Mouse (Mus musculus) left cerebral cortex, postnatal 25 days (tissue): Measurements from ENCODE around the gene Snapin. TPM values are rescaled to one million over a fixed set of nuclear protein-coding genes. Genes with fewer than 3 reads are reported as not detected.

Experiments used
- DNase-seq, 2 experiments: peaks; one replicate each; pipeline ENCODE4 v3.0.0; 2022; ENCODE audit warnings: low spot score in 2 of 2, mixed read lengths in 1 of 2
- intact Hi-C: fragments of 180-260 bp; cut with DNase I; formaldehyde crosslinking; loops from one replicate; pipeline ENCODE4 v1.15.1; 2025
- total RNA-seq, 2 experiments: library from RNA; stranded (reverse); gene quantifications; 2 replicates each; pipeline ENCODE4 v1.2.3; 2021

Snapin gene
- 10 to 100 TPM; 46.6 to 52.8 TPM for total RNA-seq

DNA sequence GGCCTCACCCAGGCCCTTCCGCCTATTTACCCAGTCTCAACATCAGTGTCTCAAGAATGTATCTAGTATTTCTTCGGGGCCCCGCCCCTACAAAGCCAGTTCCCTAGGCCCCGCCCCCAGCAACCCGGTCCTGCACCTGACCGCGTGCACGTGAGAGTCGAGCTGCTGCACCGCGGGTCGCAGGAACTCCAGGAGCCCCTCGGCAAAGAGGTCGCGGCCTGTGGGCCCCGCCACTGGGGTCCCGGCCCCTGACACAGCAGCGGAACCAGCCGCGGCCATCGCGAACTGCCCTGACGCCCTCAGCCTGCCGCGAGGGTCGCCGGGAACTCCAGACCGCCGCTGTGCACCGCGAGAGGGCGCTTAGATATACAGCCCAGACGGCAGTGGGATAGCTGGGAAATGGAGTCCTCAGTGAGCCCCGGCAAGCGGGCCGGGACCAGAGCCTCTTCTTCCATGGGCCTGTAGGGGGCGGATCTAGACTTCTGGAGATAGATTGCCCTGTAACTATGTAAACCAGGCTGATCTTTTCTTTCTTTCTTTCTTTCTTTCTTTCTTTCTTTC, at the start of gene Snapin:
Gene Snapin, minus strand, starts transcription at position 338 of the 561 bp plus-strand sequence.
- intact Hi-C loops: loop anchor here (1.0 to 2.0 kb wide), 4 partner anchors 19 to 218 kb away; partner anchors contain the start of gene Chtop

GRCm38 (mm10) chr3:90537905-90538296, 47.1 kb upstream of the Snapin start:
- no peak for DNase-seq
- intact Hi-C loops: no loop called here

More for the DNA sequence above, at the start of gene Snapin:
- DNase-seq: peak; percentile 95 to 96

GRCm38 (mm10) chr3:90537141-90537904, 46.5 kb upstream of the Snapin start, which contains the start of gene S100a16:
TSS of gene S100a16 (plus strand) at chr3:90537254.
- intact Hi-C loops: no loop called here
- DNase-seq: peak in 1 of 2 experiments; percentile 43

DNA sequence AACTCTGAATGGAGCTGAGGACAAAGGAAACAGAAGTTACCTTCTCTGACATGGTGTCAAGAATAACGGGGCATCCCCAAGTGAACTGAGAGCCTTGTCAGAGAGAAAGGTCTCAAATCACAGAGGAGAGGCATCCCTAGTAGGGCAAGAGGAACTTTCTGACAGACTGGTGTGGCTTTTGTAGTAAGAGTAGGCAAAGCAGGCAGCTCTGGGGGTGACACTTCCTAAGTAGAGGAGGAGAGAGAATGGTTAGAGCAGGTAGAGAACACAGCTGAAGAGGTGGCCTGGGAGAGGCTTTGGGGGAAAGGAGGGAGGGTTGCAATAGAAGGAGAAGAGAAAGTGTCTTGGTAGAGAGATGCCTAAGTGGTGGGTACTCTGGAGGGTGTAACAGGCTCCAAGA, 44.6 kb upstream of the Snapin start:
- no peak for DNase-seq

DNA sequence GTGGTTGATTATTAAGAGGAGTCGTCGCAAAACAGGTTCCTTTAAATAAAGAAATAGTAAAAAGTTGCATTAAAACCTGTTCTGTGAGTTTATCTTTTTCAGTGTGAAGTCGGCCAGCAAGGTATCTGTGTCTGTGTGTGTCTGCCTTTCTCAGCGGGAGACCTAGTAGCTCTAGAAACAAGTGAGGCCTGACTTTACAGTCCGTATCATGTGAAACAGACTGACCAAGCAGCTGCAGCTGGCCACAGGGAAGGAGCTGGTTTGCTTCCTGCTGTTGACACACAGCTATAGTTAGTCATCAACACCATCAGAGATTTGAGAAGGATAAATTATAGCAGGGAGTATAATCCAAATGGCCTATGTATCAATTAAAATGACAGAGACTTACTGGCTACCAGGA, 40.9 kb upstream of the Snapin start:
- intact Hi-C loops: no loop called here
- no peak for DNase-seq

More for the DNA sequence above, 44.6 kb upstream of the Snapin start:
- intact Hi-C loops: no loop called here

- DNase-seq: no peak
- intact Hi-C loops: loop anchor here (5.0 kb wide), 1 partner anchor 55 kb away; no protein-coding TSS in a partner anchor
Measured at GRCm38 (mm10) chr3:90527291-90527873, 36.5 kb upstream of the Snapin start.

GRCm38 (mm10) chr3:90526580-90526979, 35.7 kb upstream of the Snapin start, which contains the start of gene S100a14:
TSS of gene S100a14 (plus strand) at chr3:90526856.
- no peak for DNase-seq
- intact Hi-C loops: loop anchor here (5.0 kb wide), 1 partner anchor 56 kb away; no protein-coding TSS in a partner anchor

DNA sequence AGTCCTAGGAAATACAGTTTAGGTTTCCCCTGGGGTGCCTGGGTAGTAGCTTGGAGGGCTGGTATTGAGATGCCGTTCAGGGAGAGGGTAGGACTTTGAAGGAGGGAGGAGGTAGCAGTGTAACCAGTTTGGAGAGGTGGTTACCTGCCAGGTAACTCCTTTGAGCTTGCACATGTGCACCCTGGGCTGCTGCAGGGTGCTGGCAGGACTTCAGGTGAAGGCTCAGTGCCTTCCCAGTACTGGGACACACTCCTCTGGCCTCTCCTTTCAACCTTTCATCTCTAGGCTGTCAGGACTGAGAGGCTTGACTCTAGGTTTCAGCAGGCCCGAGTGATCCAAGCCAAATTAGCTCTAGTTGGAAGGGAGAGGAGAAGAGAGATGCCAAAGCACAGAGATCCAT, 35.2 kb upstream of the Snapin start:
- intact Hi-C loops: loop anchor here (5.0 kb wide), 1 partner anchor 56 kb away; no protein-coding TSS in a partner anchor
- DNase-seq: no peak

DNA sequence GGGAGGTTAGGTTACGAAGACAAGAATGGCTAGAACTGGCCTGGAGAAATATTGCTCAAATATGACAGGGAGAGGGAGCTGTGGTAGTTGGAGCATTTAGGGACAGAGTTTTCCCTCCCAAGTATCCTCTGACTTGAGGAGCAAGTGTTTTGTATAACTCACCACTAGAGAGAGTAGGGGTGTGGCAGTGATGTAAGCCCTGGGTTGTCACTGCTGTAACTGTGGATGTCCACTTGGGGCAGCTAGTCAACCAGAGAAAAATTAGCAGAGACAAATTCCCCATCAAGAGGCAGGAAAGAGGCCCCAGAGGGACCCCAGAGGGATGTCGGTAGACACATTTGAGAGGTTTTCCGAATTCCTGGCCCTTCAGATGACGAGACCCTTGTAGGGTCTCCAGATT, 34.6 kb upstream of the Snapin start:
- DNase-seq: peak; percentile 45 to 72

DNA sequence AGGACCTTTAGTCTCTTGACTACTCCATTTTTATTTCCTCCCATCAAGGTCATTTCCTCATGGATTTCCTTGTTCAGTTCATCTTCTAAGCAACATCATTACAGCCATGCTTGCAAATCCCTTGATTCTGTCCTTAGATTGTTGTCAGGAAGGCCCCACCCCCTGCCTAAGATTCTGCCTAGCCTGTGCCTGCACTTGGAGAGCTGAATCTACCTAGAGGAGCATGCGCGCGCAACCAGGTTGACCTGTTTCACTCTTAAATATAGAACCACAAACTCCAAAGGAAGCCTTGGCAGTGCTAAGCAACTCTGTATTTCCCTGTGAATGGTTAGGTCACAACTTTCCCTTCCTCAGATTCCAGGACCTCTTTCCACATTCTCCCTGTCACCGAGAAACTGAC, 26.9 kb upstream of the Snapin start:
- intact Hi-C loops: no loop called here
- no peak for DNase-seq

More for the DNA sequence above, 34.6 kb upstream of the Snapin start:
- intact Hi-C loops: loop anchor here (2.0 to 5.0 kb wide), 2 partner anchors 57 to 89 kb away; no protein-coding TSS in a partner anchor

DNA sequence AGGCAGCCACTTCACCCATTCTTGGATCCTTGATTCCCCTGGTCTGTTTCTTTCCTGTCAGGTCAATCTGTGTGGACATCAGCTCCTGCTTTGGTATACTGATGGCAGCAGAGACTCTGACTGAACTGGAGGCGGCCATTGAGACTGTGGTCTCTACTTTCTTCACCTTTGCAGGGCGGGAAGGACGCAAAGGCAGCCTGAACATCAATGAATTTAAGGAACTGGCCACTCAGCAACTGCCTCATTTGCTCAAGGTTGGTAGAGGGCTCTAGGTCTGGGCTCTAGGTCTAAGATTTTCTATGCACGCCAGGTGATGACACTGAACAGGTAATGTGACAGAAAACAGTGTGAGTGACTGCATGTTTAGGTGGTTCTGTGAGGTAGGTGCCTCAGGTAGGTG, 25.0 kb upstream of the Snapin start:
- DNase-seq: no peak
- intact Hi-C loops: no loop called here

GRCm38 (mm10) chr3:90515242-90515641, 24.4 kb upstream of the Snapin start:
- DNase-seq: no peak
- intact Hi-C loops: no loop called here

GRCm38 (mm10) chr3:90514691-90515090, 23.9 kb upstream of the Snapin start:
- DNase-seq: peak in 1 of 2 experiments; percentile 55
- intact Hi-C loops: loop anchor here (5.0 kb wide), 2 partner anchors 73 to 98 kb away; partner anchors contain the start of gene S100a6

DNA sequence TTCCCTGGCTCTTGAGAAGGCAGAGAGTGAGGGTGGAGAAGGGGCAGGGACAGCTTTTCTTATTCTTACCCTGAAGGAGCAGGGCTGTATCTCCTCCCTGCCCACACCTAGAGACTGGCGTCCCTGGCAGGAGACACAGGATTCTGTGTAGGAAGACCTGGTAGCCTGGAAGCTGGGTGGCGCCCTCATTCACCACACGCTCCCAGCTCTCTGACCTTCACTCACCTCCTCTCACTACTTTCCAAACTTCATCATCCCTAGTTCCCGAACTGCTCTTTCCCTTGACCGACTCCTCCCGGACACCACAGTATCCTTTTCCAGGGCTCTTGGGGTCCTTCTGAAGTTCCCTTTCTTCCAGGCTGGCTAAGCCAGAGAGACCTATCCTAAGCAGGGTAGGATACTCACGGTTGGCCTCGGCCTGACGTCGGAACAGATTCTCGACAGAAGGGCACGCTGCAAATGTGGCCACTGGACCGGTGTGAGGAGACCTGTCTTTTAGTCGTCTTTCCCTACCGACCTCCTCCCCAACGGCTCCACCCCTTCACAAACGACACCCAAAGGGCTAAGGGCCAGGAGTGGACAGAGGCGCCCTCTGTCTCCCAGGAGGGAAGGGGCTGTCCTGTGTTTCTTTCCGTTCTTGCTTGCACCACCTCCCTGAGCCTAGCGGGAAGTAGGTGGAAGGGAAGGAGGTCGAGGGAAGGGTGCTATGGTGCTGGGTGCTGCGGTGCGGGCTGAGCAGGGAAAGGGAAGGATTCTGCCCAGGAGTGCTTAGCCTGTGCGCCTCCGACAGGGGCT, 23.2 kb upstream of the Snapin start, which contains the start of the genes S100a1 and S100a13:
Gene S100a1, minus strand, starts transcription at position 597 of the 795 bp plus-strand sequence.
Gene S100a13, plus strand, starts transcription at position 640 of the 795 bp plus-strand sequence.
- intact Hi-C loops: loop anchor here (5.0 kb wide), 2 partner anchors 73 to 98 kb away; partner anchors contain the start of gene S100a6

GRCm38 (mm10) chr3:90512948-90513642, 22.3 kb upstream of the Snapin start:
- intact Hi-C loops: loop anchor here (5.0 kb wide), 2 partner anchors 74 to 99 kb away; partner anchors contain the start of gene S100a6
- DNase-seq: no peak

More for the DNA sequence above, 23.2 kb upstream of the Snapin start, which contains the start of the genes S100a1 and S100a13:
- DNase-seq: peak; percentile 44 to 60

DNA sequence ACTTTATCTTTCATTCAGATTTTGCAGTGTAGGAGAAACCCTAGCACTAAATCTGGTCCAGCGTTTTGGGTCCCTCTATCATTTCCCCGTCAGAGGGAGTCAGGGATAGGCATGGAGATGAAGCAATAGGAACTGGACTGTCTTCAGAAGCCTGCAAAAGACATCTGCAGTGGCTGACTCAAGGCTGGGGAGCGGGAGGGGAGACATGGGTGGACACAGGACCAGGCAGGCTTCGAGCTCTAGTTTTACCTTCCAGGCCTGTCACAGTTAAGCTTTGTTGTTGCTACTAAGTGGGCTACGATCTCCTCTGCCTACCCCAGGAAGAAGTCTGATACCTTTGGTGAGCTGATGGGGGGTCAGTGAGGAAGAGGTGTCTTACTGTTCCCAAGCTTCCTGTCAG, 21.4 kb upstream of the Snapin start:
- DNase-seq: peak in 1 of 2 experiments; percentile 25
- intact Hi-C loops: loop anchor here (5.0 kb wide), 2 partner anchors 75 to 100 kb away; partner anchors contain the start of gene S100a6

- no peak for DNase-seq
- intact Hi-C loops: loop anchor here (1.0 to 5.0 kb wide), 4 partner anchors 18 to 143 kb away; partner anchors contain the start of genes S100a6, S100a7a and Snapin
Measured at GRCm38 (mm10) chr3:90509747-90510123, 18.9 kb upstream of the Snapin start.
